Mouse (Mus musculus): ENCODE measurements around the gene Enthd1. TPM values are rescaled to one million over a fixed set of nuclear protein-coding genes. Genes with fewer than 3 reads are reported as not detected.

Enthd1 gene
- 0.59 TPM for total RNA-seq (2023)

DNA sequence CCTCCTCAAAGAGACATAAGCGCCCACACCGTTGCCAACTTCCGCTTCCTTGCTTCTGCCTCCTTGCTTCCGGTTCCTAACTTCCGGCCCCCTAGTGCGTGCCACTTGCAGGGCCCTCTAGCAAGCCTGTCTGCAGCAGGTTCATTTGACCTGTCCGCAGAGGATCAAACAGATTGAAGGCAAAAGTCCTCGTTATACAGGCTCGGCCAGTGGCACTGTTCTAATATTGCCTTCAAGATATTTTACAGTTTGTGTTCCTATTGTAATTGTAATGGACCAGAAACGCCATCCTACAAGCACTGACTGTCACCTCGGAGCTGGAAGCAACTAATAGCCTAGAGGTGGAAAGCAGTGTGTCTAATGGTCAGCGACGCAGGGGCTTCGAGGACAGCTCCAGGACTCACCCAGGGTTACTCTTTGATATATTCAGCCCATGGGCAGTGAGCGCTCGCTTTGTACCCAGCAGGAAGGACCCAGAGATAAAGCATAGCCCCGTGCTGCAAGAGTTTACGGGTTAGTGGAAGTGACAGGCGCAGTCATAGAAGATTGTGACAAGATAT lies at the start of gene Enthd1:
TSS of gene Enthd1 (minus strand) at position 51 of the 560 bp plus-strand sequence.

DNA sequence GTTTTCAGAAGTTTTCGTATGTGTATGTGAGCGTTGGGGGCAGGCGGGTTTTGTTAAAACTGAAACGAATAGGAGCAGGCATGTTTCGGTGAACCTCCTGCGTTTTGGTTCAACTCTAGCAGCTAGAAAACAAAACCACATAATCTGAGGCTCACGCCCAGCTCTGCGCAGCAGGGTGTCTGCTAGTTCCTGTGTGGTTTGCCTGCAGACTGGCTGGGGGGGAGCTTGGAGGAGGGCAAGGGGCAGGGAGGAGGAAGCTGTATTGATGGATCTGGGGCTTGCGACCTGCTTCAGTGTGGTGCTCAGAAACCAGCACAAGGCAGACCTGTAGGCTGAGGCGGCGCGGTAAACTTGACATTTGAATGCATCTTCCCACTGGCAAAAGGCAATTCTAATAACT lies 7.3 kb upstream of the Enthd1 start, which contains the start of gene Grap2:
TSS of gene Grap2 (plus strand) at position 304 of the 400 bp plus-strand sequence.

Other genes starting within 250 kb of the Enthd1 start
- 491 TPM for gene Grap2, start 7.4 kb upstream of the Enthd1 start, total RNA-seq (2023)
- gene Fam83f, start 106.7 kb upstream of the Enthd1 start, total RNA-seq (2023) = 0.44 TPM
- gene Tnrc6b, start 146.2 kb upstream of the Enthd1 start, total RNA-seq (2023) = 289 TPM

Data from CD4-positive naive resting alpha-beta T cell, adult 76 days (primary cell).